Mouse (Mus musculus) midbrain, postnatal 0 days (tissue): ENCODE data around the gene Fen1. TPM values are rescaled to one million over a fixed set of nuclear protein-coding genes. Genes with fewer than 3 reads are reported as not detected.

Experiments
- ATAC-seq: fragments of 200-750 bp; cut with Nextera tagmentation; 2 replicates; pipeline ENCODE4 v1.8.0; 2017; ENCODE audit warnings: moderate number of reproducible peaks, mild to moderate bottlenecking, moderate TSS enrichment, moderate library complexity; ENCODE audit not compliant: low FRiP score
- DNase-seq: peaks from one replicate; pipeline ENCODE4 v3.0.0-alpha.2; 2015; ENCODE audit warnings: low spot score
- H3K27ac ChIP-seq: fragments of 300-500 bp; sonication (generic); 2 replicates; pipeline ENCODE4 v1.5.1; 2014; ENCODE audit warnings: low read depth, mild to moderate bottlenecking, low read length, mixed read lengths
- H3K27me3 ChIP-seq: fragments of 300-500 bp; sonication (generic); 2 replicates; pipeline ENCODE4 v1.6.1; 2014; ENCODE audit warnings: low read length, control low read depth, mixed read lengths; ENCODE audit not compliant: insufficient read depth
- H3K36me3 ChIP-seq: fragments of 300-500 bp; sonication (generic); 2 replicates; pipeline ENCODE4 v1.6.1; 2014; ENCODE audit warnings: low read length, control low read depth, mixed read lengths; ENCODE audit not compliant: insufficient read depth
- H3K4me1 ChIP-seq: fragments of 300-500 bp; sonication (generic); 2 replicates; pipeline ENCODE4 v1.6.1; 2014; ENCODE audit warnings: mild to moderate bottlenecking, control low read depth, antibody characterized with exemption, low read length, mixed read lengths; ENCODE audit not compliant: insufficient read depth
- H3K4me2 ChIP-seq: fragments of 300-500 bp; sonication (generic); 2 replicates; pipeline ENCODE4 v1.6.1; 2014; ENCODE audit warnings: low read depth, mild to moderate bottlenecking, low read length, mixed read lengths; ENCODE audit not compliant: poor library complexity, severe bottlenecking
- H3K4me3 ChIP-seq: fragments of 300-500 bp; sonication (generic); 2 replicates; pipeline ENCODE4 v1.5.1; 2014; ENCODE audit warnings: low read depth, mild to moderate bottlenecking, low read length, moderate library complexity
- H3K9ac ChIP-seq: fragments of 300-500 bp; sonication (generic); replicated peaks from 2 replicates; pipeline ENCODE4 v1.6.1; 2014; ENCODE audit warnings: mild to moderate bottlenecking, low read length, moderate library complexity, mixed read lengths; ENCODE audit not compliant: poor library complexity, severe bottlenecking
- H3K9me3 ChIP-seq: fragments of 300-500 bp; sonication (generic); 2 replicates; pipeline ENCODE4 v1.6.1; 2016; ENCODE audit warnings: low read length, control low read depth
- CTCF ChIP-seq: IDR thresholded peaks from 2 replicates; pipeline ENCODE4 v1.5.1; 2016; ENCODE audit warnings: antibody characterized with exemption, mild to moderate bottlenecking
- WGBS: fragments of 180-500 bp; shearing (Covaris S2); extraction: QIAGEN DNeasy Blood & Tissue Kit; methylation state at CpG from one replicate; pipeline ENCODE4 v1.1.7; 2014; 5-methylcytosine and 5-hydroxymethylcytosine counted together
- microRNA-seq: library from miRNA; unstranded; fragments of <30 nt; microRNA quantifications from one replicate; pipeline ENCODE4, GENCODE M21; 2016; ENCODE audit warnings: borderline number of aligned reads
- polyA plus RNA-seq: library from polyadenylated mRNA; unstranded; fragments of >200 nt; fragmentation: Nextera tagmentation; extraction: Ambion mirVana; gene quantifications from 2 replicates; pipeline ENCODE4 v1.2.1, GENCODE M21; 2015
- total RNA-seq: library from RNA; depleted of rRNA; stranded (reverse); fragments of >200 nt; gene quantifications from 2 replicates; pipeline ENCODE4 v1.2.3, GENCODE M21; 2014; rRNA removed

The Fen1 gene
- total and polyA plus RNA-seq, 2 experiments from 2014 or later, result 19.8 to 20.5 TPM

- Histone ChIP-seq H3K4me1 (no peaks in the 10 kb centered on the region), H3K36me3 (no peaks in the 10 kb centered on the region), H3K9me3 (no peaks in the 10 kb centered on the region), H3K4me2 (no peak overlapping the region), H3K27me3 (no peaks in the 10 kb centered on the region), H3K27ac (no peak overlapping the region), H3K4me3 (no peak overlapping the region), H3K9ac (no peak overlapping the region)
- ATAC-seq (no peak), DNase-seq (no peak)
- 82% methylated on average over 3 of the region's 3 CpGs for WGBS
- TF ChIP-seq CTCF, result no peak
These were observed 54.8 kb downstream of the Fen1 start for GRCm38 (mm10) chr19:10149189-10149588.

Small RNA genes within 50 kb of the gene (microRNA-seq; reads per million reads assigned to microRNA genes)
- 1.0 reads per million for gene Mir6993

Other genes starting within 250 kb of the Fen1 start
- 337 and 436 TPM in 2 replicates for gene Fth1, start 223.6 kb downstream of the Fen1 start, total RNA-seq
- 2,585 and 2,689 TPM in 2 replicates for gene Fth1, start 223.6 kb downstream of the Fen1 start, polyA plus RNA-seq
- 2.5 and 4.1 TPM in 2 replicates for gene Best1, start 202.5 kb downstream of the Fen1 start, total RNA-seq
- 2.9 and 3.5 TPM in 2 replicates for gene Best1, start 202.5 kb downstream of the Fen1 start, polyA plus RNA-seq
- 20.6 and 23.3 TPM in 2 replicates for gene Rab3il1, start 202.5 kb downstream of the Fen1 start, total RNA-seq
- gene Rab3il1, start 202.5 kb downstream of the Fen1 start, polyA plus RNA-seq, result 21.7 and 23.5 TPM in 2 replicates
- gene Fads3, start 162.6 kb downstream of the Fen1 start, total RNA-seq, result 74.6 and 92.8 TPM in 2 replicates
- 38.8 and 39.2 TPM in 2 replicates for gene Fads3, start 162.6 kb downstream of the Fen1 start, polyA plus RNA-seq
- gene Fads2, start 102.4 kb downstream of the Fen1 start, total RNA-seq, result 278 and 306 TPM in 2 replicates
- gene Fads2, start 102.4 kb downstream of the Fen1 start, polyA plus RNA-seq, result 260 and 275 TPM in 2 replicates
- gene Fads1, start 21.3 kb downstream of the Fen1 start, total RNA-seq, result 180 and 184 TPM in 2 replicates
- 150 and 153 TPM in 2 replicates for gene Fads1, start 21.3 kb downstream of the Fen1 start, polyA plus RNA-seq
- gene Tmem258, start 155 bp downstream of the Fen1 start, total RNA-seq, result 61.4 and 84.7 TPM in 2 replicates
- gene Tmem258, start 155 bp downstream of the Fen1 start, polyA plus RNA-seq, result 279 and 299 TPM in 2 replicates
- gene Myrf, start 36.6 kb upstream of the Fen1 start, total RNA-seq, result 1.7 and 2.2 TPM in 2 replicates
- gene Myrf, start 36.6 kb upstream of the Fen1 start, polyA plus RNA-seq, result 0.91 and 0.94 TPM in 2 replicates
- 29.9 and 40.8 TPM in 2 replicates for gene Dagla, start 100.7 kb upstream of the Fen1 start, total RNA-seq
- 12.8 and 13.7 TPM in 2 replicates for gene Dagla, start 100.7 kb upstream of the Fen1 start, polyA plus RNA-seq
- 138 and 140 TPM in 2 replicates for gene Syt7, start 184.9 kb upstream of the Fen1 start, total RNA-seq
- 14.7 and 19.0 TPM in 2 replicates for gene Syt7, start 184.9 kb upstream of the Fen1 start, polyA plus RNA-seq